Mouse (Mus musculus): ENCODE data around the gene Timm10. TPM values are rescaled to one million over a fixed set of nuclear protein-coding genes. Genes with fewer than 3 reads are reported as not detected.
"Not testable (repeated sequence)": the region's sequence is repeated elsewhere in the genome, so short reads cannot be mapped to it uniquely, and the experiment has no call there.

The Timm10 gene
- polyA plus RNA-seq, 1 experiment from 2014 or later, result 51.3 TPM

DNA sequence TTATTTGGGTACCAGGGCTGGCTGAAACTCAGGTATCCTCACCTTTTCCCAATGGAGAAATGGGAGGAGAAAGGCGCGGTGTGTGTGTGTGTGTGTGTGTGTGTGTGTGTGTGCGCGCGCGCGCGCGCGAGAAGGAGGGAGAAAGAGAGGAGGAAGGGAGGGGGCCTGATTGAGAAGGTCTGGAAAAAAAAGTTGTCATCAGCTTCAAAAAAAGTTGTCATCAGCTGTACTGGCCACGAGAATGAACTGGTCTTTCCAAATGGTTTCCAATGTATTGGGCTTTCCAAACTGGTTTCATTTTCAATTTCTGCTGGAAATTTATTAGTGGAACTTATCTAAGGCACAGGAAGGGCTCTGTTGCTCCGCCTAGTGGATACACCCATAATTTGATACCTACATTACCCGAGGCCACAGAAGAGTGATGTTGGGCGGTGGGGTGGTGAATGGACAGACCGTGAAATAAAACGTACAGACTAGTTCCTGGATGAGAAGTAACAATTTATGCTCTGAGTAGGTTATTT, 27.7 kb upstream of the Timm10 start:
- H3K27ac ChIP-seq, result no peak overlapping the region
- under 1% methylated on average over 16 of the region's 16 CpGs for WGBS
- H3K27me3 ChIP-seq, result no peaks in the 10 kb centered on the region
- no peaks in the 10 kb centered on the region for H3K4me1 ChIP-seq
- H3K9me3 ChIP-seq, result no peaks in the 10 kb centered on the region
- H3K4me3 ChIP-seq, result peak overlapping the region; percentile 59
- ATAC-seq (ENCODE audit: low FRiP score, low read depth), result peak; percentile 29; the same call in 1 of the 2 replicates
- H3K36me3 ChIP-seq, result no peaks in the 10 kb centered on the region
- H3K9ac ChIP-seq, result peak overlapping the region; percentile 71
- H3K4me2 ChIP-seq (replicated peaks), result peak overlapping the region; percentile 94

DNA sequence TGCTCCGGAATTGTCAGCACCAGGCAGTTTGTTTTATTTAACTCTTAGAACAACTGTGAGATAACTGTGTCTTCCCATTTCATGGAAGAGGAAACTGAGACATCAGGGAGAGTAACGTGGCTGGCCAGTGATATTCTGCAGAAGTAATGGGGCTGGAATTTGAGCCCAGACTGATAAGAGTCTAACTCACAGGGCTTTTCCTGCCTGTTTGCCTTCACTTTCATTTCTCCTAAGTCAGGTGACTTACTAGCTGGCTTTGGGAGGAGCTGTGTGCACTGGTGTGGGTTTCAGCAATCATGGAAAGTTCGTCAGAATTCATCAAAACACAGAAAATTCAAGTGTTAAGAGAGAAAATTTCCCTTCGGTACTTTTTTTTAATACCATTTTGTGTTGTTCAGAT, 26.5 kb upstream of the Timm10 start:
- no peak for ATAC-seq (ENCODE audit: low FRiP score, low read depth)
- WGBS, result 79% methylated on average over 4 of the region's 4 CpGs
- Histone ChIP-seq H3K36me3 (no peaks in the 10 kb centered on the region), H3K27me3 (no peaks in the 10 kb centered on the region), H3K27ac (no peak overlapping the region), H3K4me1 (no peaks in the 10 kb centered on the region), H3K4me2 (replicated peaks) (no peak overlapping the region), H3K9me3 (no peaks in the 10 kb centered on the region), H3K9ac (no peak overlapping the region), H3K4me3 (no peak overlapping the region)

DNA sequence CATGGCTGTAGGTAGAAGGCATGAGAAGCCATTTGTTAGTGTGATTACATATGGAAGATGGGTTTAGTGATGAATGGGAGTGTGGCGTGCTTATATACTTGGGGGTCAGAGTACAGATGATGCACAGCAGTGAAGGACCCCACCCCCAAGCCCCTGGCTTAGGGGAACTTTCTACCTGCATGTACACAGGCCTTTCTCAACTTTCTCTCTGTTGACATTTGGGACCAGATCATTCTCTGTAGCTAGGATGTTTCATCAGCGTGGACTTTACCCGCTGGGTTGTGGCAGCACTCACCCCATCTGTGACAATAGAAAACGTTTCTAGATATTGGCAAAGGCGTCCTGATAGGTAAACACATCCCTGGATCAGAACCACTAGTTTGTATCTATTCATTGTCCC, 25.6 kb upstream of the Timm10 start:
- H3K27me3 ChIP-seq; H3K27ac ChIP-seq; H3K9ac ChIP-seq; H3K4me1 ChIP-seq; H3K36me3 ChIP-seq; ATAC-seq (ENCODE audit: low FRiP score, low read depth); H3K4me3 ChIP-seq; H3K4me2 ChIP-seq (replicated peaks); H3K9me3 ChIP-seq: not testable (repeated sequence)
- WGBS, result 78% methylated on average over 5 of the region's 5 CpGs

DNA sequence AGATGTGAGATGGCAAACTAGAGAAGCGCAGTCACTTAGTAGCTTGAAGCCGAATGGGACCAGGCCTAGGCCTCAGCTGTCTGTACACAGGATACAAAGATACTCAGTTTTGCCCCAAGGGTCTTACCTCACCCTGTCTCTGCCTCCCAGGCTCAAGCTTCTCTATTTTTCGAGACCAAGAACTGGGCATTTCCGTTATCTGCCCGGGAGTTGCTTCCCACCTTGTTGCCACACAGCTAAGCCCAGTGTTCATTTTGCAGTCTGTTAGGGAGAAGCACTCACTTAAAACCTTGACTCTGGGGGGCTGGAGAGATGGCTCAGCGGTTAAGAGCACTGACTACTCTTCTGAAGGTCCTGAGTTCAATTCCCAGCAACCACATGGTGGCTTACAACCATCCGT, 22.8 kb upstream of the Timm10 start:
- no peaks in the 10 kb centered on the region for H3K36me3 ChIP-seq
- H3K9me3 ChIP-seq, result no peaks in the 10 kb centered on the region
- H3K27me3 ChIP-seq, result no peaks in the 10 kb centered on the region
- H3K4me1 ChIP-seq, result no peaks in the 10 kb centered on the region
- ATAC-seq (ENCODE audit: low FRiP score, low read depth), result no peak
- no peak overlapping the region for H3K9ac ChIP-seq
- H3K27ac ChIP-seq, result no peak overlapping the region
- 87% methylated on average over 7 of the region's 7 CpGs for WGBS
- H3K4me3 ChIP-seq, result no peak overlapping the region
- H3K4me2 ChIP-seq (replicated peaks), result no peak overlapping the region

DNA sequence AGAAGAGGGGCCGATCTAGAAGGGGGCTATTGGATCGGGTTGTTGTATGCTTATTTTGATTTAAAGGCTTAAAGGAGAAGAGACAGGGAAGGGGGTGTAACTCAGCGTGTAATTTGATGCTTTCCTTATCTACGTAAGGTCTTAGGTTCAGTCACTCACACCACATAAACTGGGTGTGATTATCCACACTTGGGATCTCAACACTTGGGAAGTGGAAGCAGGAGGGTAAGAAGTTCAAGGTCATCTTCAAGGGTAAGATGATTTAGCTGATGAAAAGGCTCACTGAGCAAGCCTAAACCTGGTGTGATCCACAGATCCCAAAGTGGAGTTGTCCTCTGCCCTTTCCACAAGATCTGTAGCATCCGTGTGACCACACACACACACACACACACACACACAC, 20.3 kb upstream of the Timm10 start:
- Histone ChIP-seq H3K4me1 (peaks cover 6% of the 10 kb centered on the region; the same call in 1 of the 2 replicates), H3K27me3 (no peaks in the 10 kb centered on the region), H3K27ac (no peak overlapping the region), H3K4me2 (replicated peaks) (no peak overlapping the region), H3K9me3 (no peaks in the 10 kb centered on the region), H3K4me3 (no peak overlapping the region), H3K36me3 (no peaks in the 10 kb centered on the region), H3K9ac (no peak overlapping the region)
- WGBS, result 53% methylated on average over 5 of the region's 5 CpGs
- ATAC-seq (ENCODE audit: low FRiP score, low read depth), result no peak

DNA sequence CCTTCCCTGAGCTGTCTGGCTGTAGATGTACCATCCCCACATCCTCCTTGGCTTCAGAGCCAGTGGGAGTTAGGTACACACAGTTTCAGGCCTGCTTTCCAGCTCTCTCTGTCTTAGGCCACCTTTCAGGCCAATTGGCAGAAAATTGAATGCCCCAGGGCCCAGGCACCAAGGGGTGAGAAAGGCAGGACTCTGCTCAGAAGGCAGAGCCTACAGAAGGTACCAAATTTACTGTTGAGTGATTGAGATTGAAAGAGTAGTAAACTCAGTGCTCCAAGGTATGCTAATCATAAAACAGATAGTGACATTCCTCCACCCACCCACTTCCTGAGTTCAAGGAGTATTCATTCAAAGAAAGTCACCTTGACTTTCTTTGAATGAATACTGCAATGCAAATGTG, 17.5 kb upstream of the Timm10 start:
- no peak overlapping the region for H3K4me3 ChIP-seq
- H3K4me2 ChIP-seq (replicated peaks), result no peak overlapping the region
- H3K4me1 ChIP-seq, result peaks cover 6% of the 10 kb centered on the region; the same call in 1 of the 2 replicates
- H3K9me3 ChIP-seq, result no peaks in the 10 kb centered on the region
- ATAC-seq (ENCODE audit: low FRiP score, low read depth), result no peak
- H3K27me3 ChIP-seq, result no peaks in the 10 kb centered on the region
- no peaks in the 10 kb centered on the region for H3K36me3 ChIP-seq
- H3K27ac ChIP-seq, result no peak overlapping the region
- H3K9ac ChIP-seq, result no peak overlapping the region

DNA sequence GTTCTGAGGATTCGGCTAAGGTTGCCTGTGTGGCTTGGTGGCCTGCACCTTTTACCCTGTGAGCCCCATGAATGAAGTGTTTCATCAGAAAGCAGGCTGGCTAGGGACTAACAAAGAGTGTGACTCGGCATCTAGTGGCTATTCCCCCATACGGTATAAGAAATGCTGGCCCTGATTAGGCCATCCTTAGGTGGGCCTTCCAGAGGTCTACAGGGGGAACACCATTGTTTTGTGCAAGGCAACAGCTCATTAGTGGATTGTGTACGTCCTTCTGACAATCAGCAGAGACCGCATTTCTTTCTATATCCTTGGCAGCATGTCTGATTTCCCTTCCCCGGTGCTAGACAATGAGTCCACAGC, 16.3 kb upstream of the Timm10 start:
- peaks cover 6% of the 10 kb centered on the region; the same call in 1 of the 2 replicates for H3K4me1 ChIP-seq
- peak; percentile 37; the same call in 1 of the 2 replicates for ATAC-seq (ENCODE audit: low FRiP score, low read depth)
- no peaks in the 10 kb centered on the region for H3K9me3 ChIP-seq
- peak overlapping the region; percentile 60 for H3K4me2 ChIP-seq (replicated peaks)
- WGBS, result 78% methylated on average over 6 of the region's 6 CpGs
- H3K36me3 ChIP-seq, result no peaks in the 10 kb centered on the region
- no peak overlapping the region for H3K9ac ChIP-seq
- H3K27ac ChIP-seq, result no peak overlapping the region
- no peaks in the 10 kb centered on the region for H3K27me3 ChIP-seq
- H3K4me3 ChIP-seq, result no peak overlapping the region

DNA sequence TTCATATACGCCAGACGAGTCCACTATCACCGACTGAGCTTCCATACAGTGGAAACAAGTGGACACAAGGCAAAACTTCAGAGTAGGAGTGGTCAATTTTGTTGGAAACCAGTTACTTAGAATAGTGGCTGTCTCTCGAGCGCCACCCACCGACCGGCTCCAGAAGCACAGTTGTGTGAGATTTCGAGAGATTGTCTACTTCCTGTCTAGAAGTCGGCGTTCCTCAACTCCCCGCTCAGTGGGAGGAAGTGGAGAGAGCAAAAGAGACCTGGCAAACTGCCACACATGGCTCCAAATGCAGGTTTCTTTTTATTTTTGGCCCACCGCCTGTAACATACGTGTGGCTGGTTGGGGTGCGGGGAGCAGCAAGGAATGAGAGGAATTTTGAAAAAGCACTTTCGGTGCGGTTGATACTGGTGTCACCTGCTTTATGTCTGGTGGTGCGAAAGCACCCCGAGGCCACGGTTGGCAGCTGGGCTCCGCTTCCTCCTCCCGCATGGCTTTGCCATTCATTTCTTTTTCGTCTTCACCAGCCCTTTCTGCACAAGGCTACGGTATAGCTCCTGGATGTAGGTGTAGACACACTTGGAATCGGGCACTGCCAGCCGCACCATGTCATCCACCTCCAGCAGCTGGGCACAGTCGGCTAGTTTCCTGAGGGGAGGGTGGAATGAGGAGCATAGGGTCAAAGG, 15.8 kb upstream of the Timm10 start:
- peak overlapping the region; percentile 26 for H3K4me3 ChIP-seq
- peak overlapping the region; percentile 33; the same call in 1 of the 2 replicates for H3K27ac ChIP-seq
- no peaks in the 10 kb centered on the region for H3K27me3 ChIP-seq
- WGBS, result 30% methylated on average over 26 of the region's 26 CpGs
- no peaks in the 10 kb centered on the region for H3K9me3 ChIP-seq
- no peaks in the 10 kb centered on the region for H3K36me3 ChIP-seq
- peak overlapping the region; percentile 60 for H3K4me2 ChIP-seq (replicated peaks)
- ATAC-seq (ENCODE audit: low FRiP score, low read depth), result peak; percentile 87
- peaks cover 6% of the 10 kb centered on the region; the same call in 1 of the 2 replicates for H3K4me1 ChIP-seq
- peak overlapping the region; percentile 48; the same call in 1 of the 2 replicates for H3K9ac ChIP-seq

DNA sequence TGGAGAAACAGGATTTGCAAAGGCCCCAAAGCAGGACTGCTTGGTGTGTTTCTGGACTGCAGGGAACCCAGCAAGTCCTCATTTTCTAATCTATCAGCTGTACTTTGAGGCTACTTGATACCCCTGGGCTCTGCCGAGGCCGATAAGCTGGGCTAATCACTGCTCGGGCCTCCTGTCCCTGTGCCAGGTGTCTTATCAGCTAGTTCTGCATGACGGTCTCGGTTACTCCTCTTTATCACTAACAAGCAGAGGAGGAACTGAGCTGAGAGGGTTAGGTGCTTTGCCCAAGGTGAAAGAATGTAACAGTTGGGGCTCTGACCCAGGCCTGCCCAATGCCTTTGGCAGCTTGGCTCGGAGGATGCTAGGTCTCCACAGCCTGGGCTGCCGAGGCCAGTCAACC, 14.9 kb upstream of the Timm10 start:
- 90% methylated on average over 7 of the region's 7 CpGs for WGBS
- ATAC-seq (ENCODE audit: low FRiP score, low read depth), result no peak
- no peak overlapping the region for H3K27ac ChIP-seq
- no peak overlapping the region for H3K4me3 ChIP-seq
- no peak overlapping the region for H3K4me2 ChIP-seq (replicated peaks)
- H3K36me3 ChIP-seq, result no peaks in the 10 kb centered on the region
- H3K9ac ChIP-seq, result no peak overlapping the region
- H3K4me1 ChIP-seq, result peaks cover 6% of the 10 kb centered on the region; the same call in 1 of the 2 replicates
- no peaks in the 10 kb centered on the region for H3K9me3 ChIP-seq
- H3K27me3 ChIP-seq, result no peaks in the 10 kb centered on the region

DNA sequence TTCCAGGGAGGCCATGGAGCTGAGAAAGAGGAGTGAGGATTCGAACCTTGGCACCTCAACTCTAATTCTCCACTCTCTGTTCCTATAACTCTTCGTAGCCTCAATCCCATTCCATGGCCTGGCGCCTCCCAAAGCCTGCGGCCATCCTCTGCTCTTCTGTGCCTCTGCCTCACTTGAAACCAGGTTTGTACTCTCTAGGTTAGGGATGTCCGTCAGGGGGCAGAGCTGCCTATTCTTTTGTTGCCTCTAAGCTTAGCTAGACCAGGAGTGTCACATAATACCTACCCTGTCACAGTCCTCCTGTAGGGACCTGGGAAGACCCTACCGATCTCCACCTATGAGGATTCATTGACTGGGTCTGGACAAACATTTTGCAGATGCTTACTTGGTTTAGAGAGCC, 14.1 kb upstream of the Timm10 start:
- Histone ChIP-seq H3K9ac (no peak overlapping the region), H3K27me3 (no peaks in the 10 kb centered on the region)
- 72% methylated on average over 6 of the region's 6 CpGs for WGBS

DNA sequence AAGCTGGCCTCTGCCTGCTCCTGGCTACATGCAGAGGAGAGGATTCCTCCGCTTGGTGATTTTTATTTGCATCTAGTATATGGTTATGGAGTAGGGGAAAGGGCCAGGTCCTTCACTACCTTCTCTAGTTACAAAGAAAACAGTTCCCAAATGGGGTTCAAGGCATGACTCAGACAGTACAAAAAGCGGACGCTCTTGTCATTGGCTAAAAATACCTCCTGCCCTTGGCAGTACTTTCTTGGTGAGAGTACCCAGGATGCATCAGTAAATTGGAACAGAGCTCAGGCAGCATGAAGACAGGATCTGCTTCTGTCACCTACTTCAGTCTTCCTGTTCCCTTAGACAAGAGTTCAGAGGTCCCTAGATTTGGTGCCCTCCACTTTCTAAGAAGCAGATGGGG, 6.9 kb upstream of the Timm10 start:
- Histone ChIP-seq H3K9ac (no peak overlapping the region), H3K36me3 (no peaks in the 10 kb centered on the region), H3K9me3 (no peaks in the 10 kb centered on the region), H3K27me3 (peaks cover 15% of the 10 kb centered on the region; the same call in 1 of the 2 replicates), H3K27ac (no peak overlapping the region), H3K4me3 (no peak overlapping the region), H3K4me1 (no peaks in the 10 kb centered on the region), H3K4me2 (replicated peaks) (no peak overlapping the region)
- no peak for ATAC-seq (ENCODE audit: low FRiP score, low read depth)
- 65% methylated on average over 3 of the region's 3 CpGs for WGBS

More for the DNA sequence above, 14.1 kb upstream of the Timm10 start:
- H3K27ac ChIP-seq, result no peak overlapping the region
- no peaks in the 10 kb centered on the region for H3K9me3 ChIP-seq
- no peak for ATAC-seq (ENCODE audit: low FRiP score, low read depth)
- no peak overlapping the region for H3K4me2 ChIP-seq (replicated peaks)
- peaks cover 6% of the 10 kb centered on the region; the same call in 1 of the 2 replicates for H3K4me1 ChIP-seq
- no peaks in the 10 kb centered on the region for H3K36me3 ChIP-seq
- H3K4me3 ChIP-seq, result no peak overlapping the region

DNA sequence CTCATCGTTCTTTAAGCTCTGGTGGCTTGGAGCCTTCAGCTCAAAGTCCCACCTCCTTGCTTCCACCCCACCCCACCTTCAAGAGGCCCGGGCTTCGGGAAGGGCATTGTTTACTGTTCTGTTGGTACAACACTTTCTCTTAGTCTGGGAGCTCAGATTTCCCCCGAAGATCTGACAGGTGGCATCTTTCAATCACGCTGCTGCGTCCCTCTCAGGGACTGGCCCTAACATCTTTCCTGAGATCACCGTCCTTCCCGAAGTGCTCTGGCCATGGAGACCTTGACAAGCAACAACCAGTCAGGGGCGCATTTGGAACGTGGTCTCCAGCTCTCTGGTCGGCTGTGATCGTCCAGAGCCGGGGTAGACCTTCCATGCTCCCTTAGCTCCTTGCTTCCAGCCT, 4.2 kb upstream of the Timm10 start, which contains the start of gene Smtnl1:
Gene Smtnl1, minus strand, starts transcription at position 101 of the 400 bp plus-strand sequence.
- Histone ChIP-seq H3K9ac (no peak within 1 kb of the TSS), H3K27me3 (peaks cover 15% of the 10 kb centered on the region; the same call in 1 of the 2 replicates), H3K27ac (no peak within 1 kb of the TSS), H3K9me3 (no peaks in the 10 kb centered on the region), H3K4me2 (replicated peaks) (no peak within 1 kb of the TSS), H3K4me3 (no peak within 1 kb of the TSS), H3K4me1 (peaks cover 3% of the 10 kb centered on the region), H3K36me3 (no peaks in the 10 kb centered on the region)
- no peak for ATAC-seq (ENCODE audit: low FRiP score, low read depth)
- WGBS, result 59% methylated on average over 13 of the region's 13 CpGs

DNA sequence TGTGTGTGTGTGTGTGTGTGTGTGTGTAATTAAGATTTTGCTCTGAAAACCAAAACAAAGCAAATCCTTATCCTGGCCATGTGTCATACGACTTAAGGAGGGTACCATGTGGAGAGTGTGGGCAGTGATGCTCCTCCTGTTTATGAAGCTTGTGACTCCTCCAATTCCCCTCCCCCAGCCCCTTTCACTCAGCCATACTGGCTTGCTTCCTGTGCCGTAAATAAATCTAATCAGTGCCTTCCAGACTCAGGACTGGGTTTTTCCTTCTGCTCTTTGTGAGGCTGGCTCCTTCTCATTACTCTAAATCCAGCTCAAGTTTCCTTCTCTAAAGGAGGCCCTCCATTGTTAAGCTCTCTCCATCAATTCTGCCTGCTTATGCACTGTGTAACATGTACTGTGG, 3.6 kb upstream of the Timm10 start:
- H3K36me3 ChIP-seq, result no peaks in the 10 kb centered on the region
- H3K4me3 ChIP-seq, result no peak overlapping the region
- no peak for ATAC-seq (ENCODE audit: low FRiP score, low read depth)
- no peaks in the 10 kb centered on the region for H3K9me3 ChIP-seq
- H3K9ac ChIP-seq, result no peak overlapping the region
- peaks cover 15% of the 10 kb centered on the region; the same call in 1 of the 2 replicates for H3K27me3 ChIP-seq
- no peak overlapping the region for H3K27ac ChIP-seq
- H3K4me2 ChIP-seq (replicated peaks), result no peak overlapping the region
- H3K4me1 ChIP-seq, result peaks cover 9% of the 10 kb centered on the region
- 31% methylated on average over 2 of the region's 2 CpGs for WGBS
